Mouse (Mus musculus) cortical plate, adult 2 months (tissue): ENCODE measurements around the gene Tbx2. TPM values are rescaled to one million over a fixed set of nuclear protein-coding genes. Genes with fewer than 3 reads are reported as not detected.

Experiments used
- H3K27ac ChIP-seq: fragments of 200-500 bp; 2 replicates; pipeline ENCODE4 v1.5.1; 2012; ENCODE audit warnings: low read length, control low read depth, inconsistent platforms; ENCODE audit not compliant: insufficient read depth
- H3K4me1 ChIP-seq: fragments of 200-500 bp; 2 replicates; pipeline ENCODE4 v1.6.1; 2011; ENCODE audit warnings: low read length; ENCODE audit not compliant: control insufficient read depth, insufficient read depth
- H3K4me3 ChIP-seq: fragments of 200-500 bp; 2 replicates; pipeline ENCODE4 v1.5.1; 2011; ENCODE audit warnings: mild to moderate bottlenecking, low read length, control low read depth; ENCODE audit not compliant: insufficient read depth
- CTCF ChIP-seq: fragments of 200-500 bp; IDR thresholded peaks from 2 replicates; pipeline ENCODE4 v1.5.1; 2011; ENCODE audit warnings: mild to moderate bottlenecking, control low read depth, low read length; ENCODE audit not compliant: insufficient read depth; ENCODE audit errors: extremely low read depth
- POLR2A ChIP-seq: fragments of 200-500 bp; IDR thresholded peaks from 2 replicates; pipeline ENCODE4 v1.6.1; 2011; ENCODE audit warnings: mild to moderate bottlenecking, low read length, control low read depth; ENCODE audit not compliant: insufficient read depth; ENCODE audit errors: extremely low read depth
- polyA plus RNA-seq: library from polyadenylated mRNA; depleted of rRNA; stranded (reverse); fragments of >200 nt; gene quantifications from 2 replicates; pipeline ENCODE4 v1.2.3, GENCODE M21; 2012; rRNA removed

Gene Tbx2
- 2.7 and 2.9 TPM in 2 replicates for polyA plus RNA-seq

- Histone ChIP-seq H3K4me3 (no peak within 1 kb of the TSS), H3K4me1 (no peaks in the 10 kb centered on the region), H3K27ac (no peak within 1 kb of the TSS)
- TF ChIP-seq POLR2A (no peak), CTCF (no peak)
These were observed at the start of gene Tbx2 for GRCm38 (mm10) chr11:85832231-85832924. Tbx2 (plus strand) TSS chr11:85832551.

GRCm38 (mm10) chr11:85786113-85786718 is 46.1 kb upstream of the Tbx2 start:
- H3K4me1 ChIP-seq = no peaks in the 10 kb centered on the region
- TF ChIP-seq CTCF (peak; percentile 9; the same call in 1 of the 2 replicates), POLR2A (no peak)
- H3K4me3 ChIP-seq = no peak overlapping the region
- H3K27ac ChIP-seq = no peak overlapping the region

GRCm38 (mm10) chr11:85789750-85790149 is 42.6 kb upstream of the Tbx2 start:
- Histone ChIP-seq H3K27ac (no peak overlapping the region), H3K4me1 (no peaks in the 10 kb centered on the region), H3K4me3 (no peak overlapping the region)
- TF ChIP-seq POLR2A = no peak
- no peak for TF ChIP-seq CTCF

GRCm38 (mm10) chr11:85790267-85790666 is 42.1 kb upstream of the Tbx2 start:
- Histone ChIP-seq H3K4me1 (no peaks in the 10 kb centered on the region), H3K27ac (no peak overlapping the region), H3K4me3 (no peak overlapping the region)
- TF ChIP-seq CTCF (no peak), POLR2A (no peak)

DNA sequence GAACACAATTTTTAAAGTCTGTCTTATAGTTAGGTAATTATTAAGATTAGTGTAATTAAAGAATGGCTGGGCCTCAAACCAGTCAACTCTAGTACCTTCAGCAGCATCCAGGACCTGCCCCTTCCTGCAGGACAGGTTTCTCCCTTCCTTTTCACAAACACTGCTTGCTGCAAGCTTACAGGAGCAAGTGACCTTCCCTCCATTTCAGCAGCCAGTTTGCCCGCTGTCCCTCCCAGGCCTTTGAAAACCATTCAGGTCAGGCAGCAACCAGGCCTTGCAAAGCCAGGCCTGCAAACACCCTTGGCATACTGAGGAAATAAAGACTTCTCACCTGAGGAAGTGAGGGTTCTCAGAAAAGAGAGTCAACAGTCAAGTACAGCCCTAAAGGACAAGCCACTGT is 41.1 kb upstream of the Tbx2 start:
- Histone ChIP-seq H3K4me1 (no peaks in the 10 kb centered on the region), H3K4me3 (no peak overlapping the region), H3K27ac (no peak overlapping the region)
- no peak for TF ChIP-seq POLR2A
- TF ChIP-seq CTCF = no peak

GRCm38 (mm10) chr11:85792534-85793215 is 39.7 kb upstream of the Tbx2 start:
- Histone ChIP-seq H3K4me3 (no peak overlapping the region), H3K4me1 (no peaks in the 10 kb centered on the region), H3K27ac (no peak overlapping the region)
- TF ChIP-seq POLR2A = no peak
- no peak for TF ChIP-seq CTCF

DNA sequence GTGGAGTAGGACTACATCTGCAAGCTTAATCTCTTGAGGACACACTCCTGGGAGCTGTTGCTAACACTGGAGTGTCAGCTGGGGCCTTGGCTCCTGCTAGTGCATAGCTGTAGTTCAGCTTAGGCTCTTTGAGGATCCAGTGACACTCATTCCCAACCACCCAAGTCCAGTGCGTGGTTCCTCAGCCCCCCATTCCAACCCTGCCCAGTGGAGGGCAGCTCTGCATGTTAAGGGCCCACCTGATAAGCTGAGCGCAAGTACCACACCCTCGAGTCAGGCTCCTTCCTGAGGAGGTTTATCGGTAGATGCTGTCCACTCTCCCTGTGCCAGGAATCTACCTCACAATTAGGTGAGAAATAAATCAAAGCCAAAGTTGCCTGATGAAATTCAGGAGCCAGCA is 32.9 kb upstream of the Tbx2 start:
- no peaks in the 10 kb centered on the region for H3K4me1 ChIP-seq
- no peak for TF ChIP-seq CTCF
- TF ChIP-seq POLR2A = no peak

GRCm38 (mm10) chr11:85799856-85800255 is 32.5 kb upstream of the Tbx2 start:
- Histone ChIP-seq H3K4me1 (no peaks in the 10 kb centered on the region), H3K27ac (no peak overlapping the region), H3K4me3 (no peak overlapping the region)
- TF ChIP-seq CTCF (no peak), POLR2A (no peak)

More for the DNA sequence above, 32.9 kb upstream of the Tbx2 start:
- H3K4me3 ChIP-seq = no peak overlapping the region
- H3K27ac ChIP-seq = no peak overlapping the region

DNA sequence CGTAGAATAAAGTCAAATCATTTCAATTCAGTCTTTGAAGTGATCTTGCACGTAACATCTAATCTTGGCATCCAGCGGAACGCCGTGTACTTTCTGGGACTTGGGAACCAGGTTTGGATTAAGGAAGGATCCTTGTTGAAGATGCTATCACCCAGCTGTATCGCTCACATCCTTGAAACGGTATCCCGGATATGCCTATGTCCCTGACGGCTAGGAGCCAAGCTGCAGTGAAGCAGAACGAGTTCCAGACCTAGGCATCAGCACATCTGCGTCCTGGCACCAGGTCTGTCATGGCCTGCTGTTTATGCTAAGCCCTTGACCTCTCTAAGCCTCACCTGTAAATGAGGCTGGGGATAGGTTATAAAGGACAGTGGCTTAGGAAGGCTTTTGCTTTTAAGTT is 32.0 kb upstream of the Tbx2 start:
- Histone ChIP-seq H3K4me3 (no peak overlapping the region), H3K27ac (no peak overlapping the region), H3K4me1 (no peaks in the 10 kb centered on the region)
- TF ChIP-seq CTCF (no peak), POLR2A (no peak)

- TF ChIP-seq CTCF (no peak), POLR2A (no peak)
- Histone ChIP-seq H3K27ac (no peak overlapping the region), H3K4me1 (no peaks in the 10 kb centered on the region), H3K4me3 (no peak overlapping the region)
These were observed 28.3 kb upstream of the Tbx2 start for GRCm38 (mm10) chr11:85804048-85804447.
